Comparison of ENCODE assay signal across 9 mouse cellular contexts in the genomic region with DNA sequence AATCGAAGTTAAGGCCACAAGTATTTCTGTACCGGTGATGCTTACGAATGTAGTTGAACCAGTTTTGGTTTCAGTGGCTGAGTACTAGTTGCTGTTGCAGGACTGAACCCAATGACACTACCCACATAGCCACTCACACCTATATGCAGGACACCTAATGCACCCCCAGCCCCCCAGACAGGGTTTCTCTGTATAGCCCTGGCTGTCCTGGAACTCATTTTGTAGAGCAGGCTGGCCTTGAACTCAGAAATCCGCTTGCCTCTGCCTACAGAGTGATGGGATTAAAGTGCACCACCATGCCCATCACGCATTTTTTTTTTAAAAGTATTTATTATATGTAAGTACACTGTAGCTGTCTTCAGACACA. TPM values are rescaled to one million over a fixed set of nuclear protein-coding genes. Genes with fewer than 3 reads are reported as not detected.
DNase-seq lines count a peak whose midpoint lies in the region; ATAC-seq and TF ChIP-seq lines count a peak whose summit lies in the region.
"Had no signal": no experiment of that assay in that cellular context is flagged by ENCODE, and none has a peak within 500 bp of the region (broad histone marks: within the 10 kb centered on the region; RNA-seq: fewer than 3 reads in every experiment).

No protein-coding gene starts in this region.

- peaks cover 39% of the 10 kb centered on the region for H3K79me3 ChIP-seq in C2C12 (ENCODE audit: low read depth)

- no peak for DNase-seq in heart, adult 18-20 months
- no peak for DNase-seq in embryonic facial prominence, embryonic 14.5 days (ENCODE audit: low spot score)
- DNase-seq in right cerebral cortex, postnatal 10 days (ENCODE audit: low spot score in 2 of 2), result no peak
- no peak for DNase-seq in gastrocnemius, postnatal 10 days
- no peak for DNase-seq in cerebellum, adult 2 months

- H3K4me3 ChIP-seq in heart, embryonic 11.5 days (ENCODE audit: low read depth, low read length), result no peak overlapping the region
- peak overlapping the region; percentile 48 for H3K4me3 ChIP-seq in C2C12 (ENCODE audit: insufficient read depth, poor library complexity, severe bottlenecking)
- H3K4me3 ChIP-seq in embryonic facial prominence, embryonic 14.5 days (ENCODE audit: low read depth, low read length), result no peak overlapping the region
- H3K4me3 ChIP-seq in liver, embryonic 15.5 days (replicated peaks), result peak overlapping the region; percentile 74
- H3K4me3 ChIP-seq in cerebellum, adult 2 months (replicated peaks; ENCODE audit: insufficient read depth, low read depth, low read length), result no peak overlapping the region

- H3K36me3 ChIP-seq in heart, embryonic 11.5 days (ENCODE audit: control insufficient read depth, insufficient read depth, low read length), result peaks cover 10% of the 10 kb centered on the region
- H3K36me3 ChIP-seq in C2C12 (ENCODE audit: control insufficient read depth, insufficient read depth), result peaks cover 40% of the 10 kb centered on the region
- peaks cover 31% of the 10 kb centered on the region for H3K36me3 ChIP-seq in embryonic facial prominence, embryonic 14.5 days (ENCODE audit: control insufficient read depth, insufficient read depth, low read length)
- peaks cover 32% of the 10 kb centered on the region for H3K36me3 ChIP-seq in liver, embryonic 15.5 days (replicated peaks)

- 0 out of 2 replicates have a peak overlapping the region, but pooled peaks have one; percentile 37 for H3K27ac ChIP-seq in heart, embryonic 11.5 days (ENCODE audit: low read depth, low read length)
- H3K27ac ChIP-seq in embryonic facial prominence, embryonic 14.5 days (replicated peaks; ENCODE audit: low read depth, low read length), result peak overlapping the region; percentile 87
- H3K27ac ChIP-seq in liver, embryonic 15.5 days (replicated peaks), result peak overlapping the region; percentile 90
- H3K27ac ChIP-seq in cerebellum, adult 2 months (ENCODE audit: insufficient read depth, low read length), result no peak overlapping the region

- no peak overlapping the region for H3ac ChIP-seq in C2C12 (ENCODE audit: control insufficient read depth, insufficient read length, low read depth)

- TF ChIP-seq POLR2A in cerebellum, adult 2 months (IDR thresholded peaks at IDR 0.05; ENCODE audit: borderline replicate concordance, insufficient read depth, low read length), result no peak

- peaks cover 58% of the 10 kb centered on the region for H3K79me2 ChIP-seq in C2C12 (ENCODE audit: control insufficient read depth, insufficient read depth)

- WGBS in heart, embryonic 11.5 days (ENCODE audit: insufficient replicate concordance), result 56% methylated on average over 5 of the region's 5 CpGs
- WGBS in embryonic facial prominence, embryonic 14.5 days, result 55% methylated on average over 5 of the region's 5 CpGs
- 54% methylated on average over 5 of the region's 5 CpGs for WGBS in liver, embryonic 15.5 days (ENCODE audit: insufficient replicate concordance)
- 70% methylated on average over 5 of the region's 5 CpGs for WGBS in cerebellum, adult 2 months

- no peak overlapping the region for H3K9ac ChIP-seq in heart, embryonic 11.5 days (ENCODE audit: low read depth, low read length)
- H3K9ac ChIP-seq in embryonic facial prominence, embryonic 14.5 days (ENCODE audit: low read depth, low read length), result no peak overlapping the region
- H3K9ac ChIP-seq in liver, embryonic 15.5 days, result no peak overlapping the region; the same call in 1 of the 2 replicates

- no peak for TF ChIP-seq CTCF in C2C12 (IDR thresholded peaks at IDR 0.05; ENCODE audit: control insufficient read depth, insufficient read depth, insufficient read length)
- no peak for TF ChIP-seq CTCF in cerebellum, adult 2 months (IDR thresholded peaks at IDR 0.05; ENCODE audit: borderline replicate concordance, insufficient read depth, low read depth, low read length)

- H3K4me2 ChIP-seq in heart, embryonic 11.5 days, result peak overlapping the region; percentile 30
- peak overlapping the region; percentile 63; the same call in 1 of the 2 replicates for H3K4me2 ChIP-seq in embryonic facial prominence, embryonic 14.5 days (ENCODE audit: low read depth, low read length)
- peak overlapping the region; percentile 94 for H3K4me2 ChIP-seq in liver, embryonic 15.5 days

- no peaks in the 10 kb centered on the region for H3K9me3 ChIP-seq in heart, embryonic 11.5 days (replicated peaks; ENCODE audit: control insufficient read depth, low read length)
- no peaks in the 10 kb centered on the region for H3K9me3 ChIP-seq in embryonic facial prominence, embryonic 14.5 days (ENCODE audit: control insufficient read depth, low read length)
- H3K9me3 ChIP-seq in liver, embryonic 15.5 days (replicated peaks), result no peaks in the 10 kb centered on the region

- no peak for ATAC-seq in heart, embryonic 11.5 days (replicated peaks; ENCODE audit: insufficient number of reproducible peaks, low FRiP score, low TSS enrichment)
- ATAC-seq in embryonic facial prominence, embryonic 14.5 days (ENCODE audit: low read depth), result no peak
- no peak for ATAC-seq in liver, embryonic 15.5 days (ENCODE audit: insufficient read depth)

- H3K27me3 ChIP-seq in heart, embryonic 11.5 days (ENCODE audit: control insufficient read depth, insufficient read depth, low read length), result peaks cover 22% of the 10 kb centered on the region
- H3K27me3 ChIP-seq in C2C12 (ENCODE audit: control insufficient read depth, insufficient read depth, insufficient read length), result no peaks in the 10 kb centered on the region
- H3K27me3 ChIP-seq in embryonic facial prominence, embryonic 14.5 days (replicated peaks; ENCODE audit: control insufficient read depth, insufficient read depth, low read length), result peaks cover 14% of the 10 kb centered on the region
- H3K27me3 ChIP-seq in liver, embryonic 15.5 days, result peaks cover 21% of the 10 kb centered on the region
- no peaks in the 10 kb centered on the region for H3K27me3 ChIP-seq in cerebellum, adult 2 months (ENCODE audit: control insufficient read depth, insufficient read depth, low read length)

- H3K4me1 ChIP-seq in heart, embryonic 11.5 days (ENCODE audit: control insufficient read depth, insufficient read depth, low read length), result peaks cover 31% of the 10 kb centered on the region
- peaks cover 33% of the 10 kb centered on the region for H3K4me1 ChIP-seq in embryonic facial prominence, embryonic 14.5 days (ENCODE audit: control insufficient read depth, insufficient read depth, low read length)
- H3K4me1 ChIP-seq in liver, embryonic 15.5 days (replicated peaks), result peaks cover 79% of the 10 kb centered on the region
- H3K4me1 ChIP-seq in cerebellum, adult 2 months (ENCODE audit: control insufficient read depth, insufficient read depth, low read length), result peaks cover 23% of the 10 kb centered on the region

TF ChIP-seq in C2C12, 6 proteins besides CTCF, POLR2A, EP300 and RAD21:
- TF ChIP-seq USF1 (IDR thresholded peaks at IDR 0.05; ENCODE audit: low read depth), result no peak
- no peak for TF ChIP-seq MYOG (IDR thresholded peaks at IDR 0.05; ENCODE audit: control insufficient read depth, extremely low read depth, insufficient read length)
- no peak for TF ChIP-seq MYOD1 (IDR thresholded peaks at IDR 0.05; ENCODE audit: control insufficient read depth, insufficient read length, low read depth)
- no peak for TF ChIP-seq MAX (IDR thresholded peaks at IDR 0.05)
- TF ChIP-seq FOSL1 (IDR thresholded peaks at IDR 0.05; ENCODE audit: insufficient read depth, low read length, poor library complexity, severe bottlenecking), result no peak
- TF ChIP-seq CEBPB (IDR thresholded peaks at IDR 0.05; ENCODE audit: low read depth), result no peak

RNA-seq across cellular contexts. Expression of a gene that starts 0.5 kb away (rescaled TPM):
- polyA plus RNA-seq in heart, embryonic 11.5 days (2014; fragmentation: Nextera tagmentation; extraction: Ambion mirVana), result 109 and 124 TPM in 2 replicates
- total RNA-seq in heart, adult 18-20 months (2021), result 100 to 1,000 TPM; 113 to 128 TPM
- polyA plus RNA-seq in C2C12 (2012; fragmentation: generic; extraction: Trizol), result 199 TPM
- polyA plus RNA-seq in embryonic facial prominence, embryonic 14.5 days (2014; fragmentation: Nextera tagmentation; extraction: Ambion mirVana), result 144 and 148 TPM in 2 replicates
- polyA plus RNA-seq in liver, embryonic 15.5 days (2015; fragmentation: Nextera tagmentation; extraction: Ambion mirVana), result 58.0 and 60.5 TPM in 2 replicates
- total RNA-seq in gastrocnemius, postnatal 10 days (2021), result 100 to 1,000 TPM; 120 to 129 TPM
- polyA plus RNA-seq in cerebellum, adult 2 months (2012; rRNA removed), result 184 and 189 TPM in 2 replicates

RNA-seq across cellular contexts. Expression of a gene that starts 3.6 kb away (rescaled TPM):
- polyA plus RNA-seq in heart, embryonic 11.5 days (2014; fragmentation: Nextera tagmentation; extraction: Ambion mirVana), result 798 and 827 TPM in 2 replicates
- 1,000 to 10,000 TPM; 1,328 to 1,514 TPM for total RNA-seq in heart, adult 18-20 months (2021)
- polyA plus RNA-seq in C2C12 (2012; fragmentation: generic; extraction: Trizol), result 1,556 TPM
- 991 and 1,091 TPM in 2 replicates for polyA plus RNA-seq in embryonic facial prominence, embryonic 14.5 days (2014; fragmentation: Nextera tagmentation; extraction: Ambion mirVana)
- polyA plus RNA-seq in liver, embryonic 15.5 days (2015; fragmentation: Nextera tagmentation; extraction: Ambion mirVana), result 466 and 562 TPM in 2 replicates
- 1,000 to 10,000 TPM; 1,232 to 1,261 TPM for total RNA-seq in gastrocnemius, postnatal 10 days (2021)
- 920 and 977 TPM in 2 replicates for polyA plus RNA-seq in cerebellum, adult 2 months (2012; rRNA removed)

RNA-seq across cellular contexts. Expression of a gene that starts 14.1 kb away (rescaled TPM):
- 0.80 and 3.8 TPM in 2 replicates for polyA plus RNA-seq in heart, embryonic 11.5 days (2014; fragmentation: Nextera tagmentation; extraction: Ambion mirVana)
- under 1 TPM; 0.20 to 0.62 TPM for total RNA-seq in heart, adult 18-20 months (2021)
- polyA plus RNA-seq in C2C12 (2012; fragmentation: generic; extraction: Trizol), result 294 TPM
- 67.3 and 68.1 TPM in 2 replicates for polyA plus RNA-seq in embryonic facial prominence, embryonic 14.5 days (2014; fragmentation: Nextera tagmentation; extraction: Ambion mirVana)
- polyA plus RNA-seq in liver, embryonic 15.5 days (2015; fragmentation: Nextera tagmentation; extraction: Ambion mirVana), result 0.97 and 1.7 TPM in 2 replicates
- total RNA-seq in gastrocnemius, postnatal 10 days (2021), result 1 to 10 TPM; 2.8 to 3.4 TPM
- polyA plus RNA-seq in cerebellum, adult 2 months (2012; rRNA removed), result 3.8 and 4.0 TPM in 2 replicates
- total RNA-seq: adrenal gland, postnatal 14 days had no signal

RNA-seq across cellular contexts. Expression of a gene that starts 19.9 kb away (rescaled TPM):
- 0.44 and 0.86 TPM in 2 replicates for polyA plus RNA-seq in heart, embryonic 11.5 days (2014; fragmentation: Nextera tagmentation; extraction: Ambion mirVana)
- not detected for total RNA-seq in heart, adult 18-20 months (2021)
- polyA plus RNA-seq in C2C12 (2012; fragmentation: generic; extraction: Trizol), result 0.36 TPM
- polyA plus RNA-seq in embryonic facial prominence, embryonic 14.5 days (2014; fragmentation: Nextera tagmentation; extraction: Ambion mirVana), result 10.2 and 14.5 TPM in 2 replicates
- not detected in 2 replicates for polyA plus RNA-seq in liver, embryonic 15.5 days (2015; fragmentation: Nextera tagmentation; extraction: Ambion mirVana)
- under 1 TPM; 0.18 to 0.26 TPM for total RNA-seq in gastrocnemius, postnatal 10 days (2021)
- 524 and 552 TPM in 2 replicates for polyA plus RNA-seq in cerebellum, adult 2 months (2012; rRNA removed)

RNA-seq across cellular contexts. Expression of a gene that starts 20.5 kb away (rescaled TPM):
- 202 and 212 TPM in 2 replicates for polyA plus RNA-seq in heart, embryonic 11.5 days (2014; fragmentation: Nextera tagmentation; extraction: Ambion mirVana)
- 100 to 1,000 TPM; 120 to 129 TPM for total RNA-seq in heart, adult 18-20 months (2021)
- 256 TPM for polyA plus RNA-seq in C2C12 (2012; fragmentation: generic; extraction: Trizol)
- polyA plus RNA-seq in embryonic facial prominence, embryonic 14.5 days (2014; fragmentation: Nextera tagmentation; extraction: Ambion mirVana), result 202 and 234 TPM in 2 replicates
- polyA plus RNA-seq in liver, embryonic 15.5 days (2015; fragmentation: Nextera tagmentation; extraction: Ambion mirVana), result 163 and 186 TPM in 2 replicates
- 100 to 1,000 TPM; 135 to 145 TPM for total RNA-seq in gastrocnemius, postnatal 10 days (2021)
- polyA plus RNA-seq in cerebellum, adult 2 months (2012; rRNA removed), result 531 and 552 TPM in 2 replicates

Comparison
In these comparisons a context has a peak if more than half of its experiments do, and no peak if none do; other contexts are left out.
1. H3K4me2 ChIP-seq: peak in every context shown above with its lines; median percentile 94 in liver, embryonic 15.5 days; 63 in embryonic facial prominence, embryonic 14.5 days; 30 in heart, embryonic 11.5 days.
2. H3K4me3 ChIP-seq: peak in C2C12 (single experiment) and liver, embryonic 15.5 days (single experiment); none in heart, embryonic 11.5 days (single experiment), embryonic facial prominence, embryonic 14.5 days (single experiment) and cerebellum, adult 2 months (single experiment).
3. RNA of a gene that starts 14.1 kb away (polyA plus RNA-seq): 294 TPM in C2C12 (single experiment) and 67.3 to 68.1 TPM in embryonic facial prominence, embryonic 14.5 days; 3.8 to 4.0 TPM in cerebellum, adult 2 months, 0.97 to 1.7 TPM in liver, embryonic 15.5 days and 0.80 to 3.8 TPM in heart, embryonic 11.5 days; every median in the first group is over 10 times any median in the second.